Mouse (Mus musculus) telencephalon, adult 2 months (tissue): Measurements from ENCODE around the gene Cacnb2.
"Not testable (repeated sequence)": the region's sequence is repeated elsewhere in the genome, so short reads cannot be mapped to it uniquely, and the experiment has no call there.

Experiments used
- DNase-seq: peaks from one replicate; pipeline ENCODE4 v3.0.0-alpha.2; 2011; ENCODE audit warnings: low read depth, low spot score

The Cacnb2 gene

GRCm38 (mm10) chr2:14657205-14657844 lies 54.4 kb downstream of the Cacnb2 start:
- no peak for DNase-seq

GRCm38 (mm10) chr2:14665213-14665612 lies 62.3 kb downstream of the Cacnb2 start:
- DNase-seq = no peak

GRCm38 (mm10) chr2:14672117-14672516 lies 69.2 kb downstream of the Cacnb2 start:
- no peak for DNase-seq

- DNase-seq = peak; percentile 44
Observed at GRCm38 (mm10) chr2:14676885-14677516, 74.1 kb downstream of the Cacnb2 start.

GRCm38 (mm10) chr2:14684231-14684630 lies 81.3 kb downstream of the Cacnb2 start:
- DNase-seq = no peak

- peak; percentile 34 for DNase-seq
Observed at GRCm38 (mm10) chr2:14702973-14703645, 100.2 kb downstream of the Cacnb2 start.

- DNase-seq = no peak
Observed at GRCm38 (mm10) chr2:14703676-14704075, 100.8 kb downstream of the Cacnb2 start.

- no peak for DNase-seq
Observed at GRCm38 (mm10) chr2:14710247-14710646, 107.4 kb downstream of the Cacnb2 start.

GRCm38 (mm10) chr2:14711751-14712150 lies 108.9 kb downstream of the Cacnb2 start:
- no peak for DNase-seq

GRCm38 (mm10) chr2:14713049-14713448 lies 110.2 kb downstream of the Cacnb2 start:
- DNase-seq = no peak

- no peak for DNase-seq
Observed at GRCm38 (mm10) chr2:14716666-14717065, 113.8 kb downstream of the Cacnb2 start.

GRCm38 (mm10) chr2:14719119-14719718 lies 116.3 kb downstream of the Cacnb2 start:
- DNase-seq = peak; percentile 80

GRCm38 (mm10) chr2:14725437-14725836 lies 122.5 kb downstream of the Cacnb2 start:
- DNase-seq = no peak

GRCm38 (mm10) chr2:14726601-14727000 lies 123.7 kb downstream of the Cacnb2 start:
- DNase-seq = not testable (repeated sequence)

- DNase-seq = peak; percentile 76
Observed at GRCm38 (mm10) chr2:14738927-14739326, 136.0 kb downstream of the Cacnb2 start.

- no peak for DNase-seq
Observed at GRCm38 (mm10) chr2:14739510-14739909, 136.6 kb downstream of the Cacnb2 start.

- peak; percentile 41 for DNase-seq
Observed at GRCm38 (mm10) chr2:14740359-14740758, 137.5 kb downstream of the Cacnb2 start.

GRCm38 (mm10) chr2:14744761-14745160 lies 141.9 kb downstream of the Cacnb2 start:
- no peak for DNase-seq

- no peak for DNase-seq
Observed at GRCm38 (mm10) chr2:14762846-14763245, 160.0 kb downstream of the Cacnb2 start.

GRCm38 (mm10) chr2:14763931-14764330 lies 161.0 kb downstream of the Cacnb2 start:
- DNase-seq = peak; percentile 75

GRCm38 (mm10) chr2:14769448-14769847 lies 166.6 kb downstream of the Cacnb2 start:
- DNase-seq = no peak

- DNase-seq = no peak
Observed at GRCm38 (mm10) chr2:14770635-14771034, 167.7 kb downstream of the Cacnb2 start.
